Mouse (Mus musculus): Measurements from ENCODE around the gene Pdcd11.

The Pdcd11 gene

GRCm38 (mm10) chr19:47090550-47091156, at the start of gene Pdcd11, which contains the start of gene Usmg5:
Gene Pdcd11, plus strand, starts transcription at chr19:47090768.
Gene Usmg5, minus strand, starts transcription at chr19:47090647.
- peak; percentile 84 to 91 for DNase-seq (ENCODE audit: low spot score in 2 of 2)

- no peak for DNase-seq (ENCODE audit: low spot score in 2 of 2)
Measured at GRCm38 (mm10) chr19:47043608-47044007, 47.0 kb upstream of the Pdcd11 start.

- DNase-seq (ENCODE audit: low spot score in 2 of 2), result no peak
Measured at GRCm38 (mm10) chr19:47046343-47046742, 44.2 kb upstream of the Pdcd11 start.

GRCm38 (mm10) chr19:47047236-47047833, 43.2 kb upstream of the Pdcd11 start:
- DNase-seq (ENCODE audit: low spot score in 2 of 2), result no peak

GRCm38 (mm10) chr19:47049061-47049460, 41.5 kb upstream of the Pdcd11 start:
- DNase-seq (ENCODE audit: low spot score in 2 of 2), result no peak

GRCm38 (mm10) chr19:47049840-47050239, 40.7 kb upstream of the Pdcd11 start:
- no peak for DNase-seq (ENCODE audit: low spot score in 2 of 2)

- peak; percentile 61 to 71 for DNase-seq (ENCODE audit: low spot score in 2 of 2)
Measured at GRCm38 (mm10) chr19:47050271-47051032, 40.1 kb upstream of the Pdcd11 start, which contains the start of gene Pcgf6. Gene Pcgf6, minus strand, starts transcription at chr19:47050906.

- DNase-seq (ENCODE audit: low spot score in 2 of 2), result no peak
Measured at GRCm38 (mm10) chr19:47052927-47053326, 37.6 kb upstream of the Pdcd11 start.

- DNase-seq (ENCODE audit: low spot score in 2 of 2), result no peak
Measured at GRCm38 (mm10) chr19:47053471-47053870, 37.1 kb upstream of the Pdcd11 start.

- no peak for DNase-seq (ENCODE audit: low spot score in 2 of 2)
Measured at GRCm38 (mm10) chr19:47057684-47058083, 32.9 kb upstream of the Pdcd11 start.

- DNase-seq (ENCODE audit: low spot score in 2 of 2), result no peak
Measured at GRCm38 (mm10) chr19:47065860-47066259, 24.7 kb upstream of the Pdcd11 start.

GRCm38 (mm10) chr19:47067096-47067882, 23.3 kb upstream of the Pdcd11 start, which contains the start of gene Taf5:
Gene Taf5, plus strand, starts transcription at chr19:47067746.
- DNase-seq (ENCODE audit: low spot score in 2 of 2), result peak; percentile 97 to 98

GRCm38 (mm10) chr19:47067924-47068611, 22.5 kb upstream of the Pdcd11 start:
- DNase-seq (ENCODE audit: low spot score in 2 of 2), result peak; percentile 77 to 83

GRCm38 (mm10) chr19:47088226-47088625, 2.3 kb upstream of the Pdcd11 start:
- DNase-seq (ENCODE audit: low spot score in 2 of 2), result no peak

GRCm38 (mm10) chr19:47089718-47090525, 646 bp upstream of the Pdcd11 start:
- DNase-seq (ENCODE audit: low spot score in 2 of 2), result peak in 1 of 2 experiments; percentile 13

GRCm38 (mm10) chr19:47101080-47101479, 10.5 kb downstream of the Pdcd11 start:
- no peak for DNase-seq (ENCODE audit: low spot score in 2 of 2)

- no peak for DNase-seq (ENCODE audit: low spot score in 2 of 2)
Measured at GRCm38 (mm10) chr19:47104641-47105271, 14.2 kb downstream of the Pdcd11 start.

- DNase-seq (ENCODE audit: low spot score in 2 of 2), result no peak
Measured at GRCm38 (mm10) chr19:47118634-47119033, 28.1 kb downstream of the Pdcd11 start.

- DNase-seq (ENCODE audit: low spot score in 2 of 2), result no peak
Measured at GRCm38 (mm10) chr19:47121054-47121453, 30.5 kb downstream of the Pdcd11 start.

- peak in 1 of 2 experiments; percentile 50 for DNase-seq (ENCODE audit: low spot score in 2 of 2)
Measured at GRCm38 (mm10) chr19:47122802-47123201, 32.2 kb downstream of the Pdcd11 start.
